Mouse (Mus musculus) intestine, embryonic 15.5 days (tissue): Measurements from ENCODE around the gene Rnf38. TPM values are rescaled to one million over a fixed set of nuclear protein-coding genes. Genes with fewer than 3 reads are reported as not detected.

ENCODE experiments used
- ATAC-seq: fragments of 200-750 bp; cut with Nextera tagmentation; 2 replicates; pipeline ENCODE4 v1.8.0; 2017; ENCODE audit warnings: moderate TSS enrichment, moderate library complexity
- H3K27ac ChIP-seq: fragments of 300-500 bp; sonication (generic); 2 replicates; pipeline ENCODE4 v1.5.1; 2015; ENCODE audit warnings: mild to moderate bottlenecking, inconsistent platforms
- H3K27me3 ChIP-seq: fragments of 300-500 bp; sonication (generic); replicated peaks from 2 replicates; pipeline ENCODE4 v1.6.1; 2015; ENCODE audit warnings: inconsistent platforms
- H3K36me3 ChIP-seq: fragments of 300-500 bp; sonication (generic); 2 replicates; pipeline ENCODE4 v1.6.1; 2015; ENCODE audit warnings: inconsistent platforms
- H3K4me1 ChIP-seq: fragments of 300-500 bp; sonication (generic); replicated peaks from 2 replicates; pipeline ENCODE4 v1.6.1; 2015; ENCODE audit warnings: inconsistent platforms
- H3K4me2 ChIP-seq: fragments of 300-500 bp; sonication (generic); replicated peaks from 2 replicates; pipeline ENCODE4 v1.6.1; 2015; ENCODE audit warnings: mild to moderate bottlenecking, inconsistent platforms
- H3K4me3 ChIP-seq: fragments of 300-500 bp; sonication (generic); replicated peaks from 2 replicates; pipeline ENCODE4 v1.5.1; 2015; ENCODE audit warnings: inconsistent platforms
- H3K9ac ChIP-seq: fragments of 300-500 bp; sonication (generic); 2 replicates; pipeline ENCODE4 v1.6.1; 2015; ENCODE audit warnings: inconsistent platforms
- H3K9me3 ChIP-seq: fragments of 300-500 bp; sonication (generic); 2 replicates; pipeline ENCODE4 v1.6.1; 2016; ENCODE audit warnings: inconsistent platforms
- WGBS: fragments of 180-500 bp; shearing (Covaris S2); methylation state at CpG from one replicate; pipeline ENCODE4 v1.1.7; 2015; 5-methylcytosine and 5-hydroxymethylcytosine counted together
- polyA plus RNA-seq: library from polyadenylated mRNA; unstranded; fragments of >200 nt; fragmentation: Nextera tagmentation; extraction: Ambion mirVana; gene quantifications from 2 replicates; pipeline ENCODE4 v1.2.1, GENCODE M21; 2015

Gene Rnf38
- polyA plus RNA-seq, 1 experiment from 2014 or later = 14.6 TPM

GRCm38 (mm10) chr4:44108297-44108696 is 125.3 kb downstream of the Rnf38 start:
- H3K27me3 ChIP-seq = no peaks in the 10 kb centered on the region
- H3K36me3 ChIP-seq = no peaks in the 10 kb centered on the region
- 84% methylated on average over 6 of the region's 6 CpGs for WGBS
- ATAC-seq = no peak
- no peaks in the 10 kb centered on the region for H3K9me3 ChIP-seq
- no peak overlapping the region for H3K4me2 ChIP-seq
- peaks cover 33% of the 10 kb centered on the region for H3K4me1 ChIP-seq
- no peak overlapping the region for H3K27ac ChIP-seq
- H3K9ac ChIP-seq = no peak overlapping the region
- no peak overlapping the region for H3K4me3 ChIP-seq

GRCm38 (mm10) chr4:44107339-44107738 is 126.2 kb downstream of the Rnf38 start:
- H3K4me2 ChIP-seq = peak overlapping the region; percentile 52; the same call in 1 of the 2 replicates
- H3K27ac ChIP-seq = 0 out of 2 replicates have a peak overlapping the region, but pooled peaks have one; percentile 62
- 33% methylated on average over 6 of the region's 6 CpGs for WGBS
- no peaks in the 10 kb centered on the region for H3K9me3 ChIP-seq
- no peak overlapping the region for H3K9ac ChIP-seq
- H3K4me1 ChIP-seq = peaks cover 30% of the 10 kb centered on the region; the same call in 1 of the 2 replicates
- no peaks in the 10 kb centered on the region for H3K27me3 ChIP-seq
- no peak overlapping the region for H3K4me3 ChIP-seq
- H3K36me3 ChIP-seq = no peaks in the 10 kb centered on the region
- ATAC-seq = no peak

- H3K27ac ChIP-seq = peak overlapping the region; percentile 62; the same call in 1 of the 2 replicates
- H3K4me2 ChIP-seq = peak overlapping the region; percentile 52
- H3K27me3 ChIP-seq = no peaks in the 10 kb centered on the region
- H3K9me3 ChIP-seq = no peaks in the 10 kb centered on the region
- H3K9ac ChIP-seq = no peak overlapping the region
- H3K4me3 ChIP-seq = peak overlapping the region; percentile 22
- WGBS = 25% methylated on average over 18 of the region's 18 CpGs
- H3K36me3 ChIP-seq = no peaks in the 10 kb centered on the region
- ATAC-seq = peak; percentile 26; the same call in 1 of the 2 replicates
- peaks cover 30% of the 10 kb centered on the region; the same call in 1 of the 2 replicates for H3K4me1 ChIP-seq
Observed at GRCm38 (mm10) chr4:44106297-44106821, 127.2 kb downstream of the Rnf38 start.

- Histone ChIP-seq H3K4me3 (no peak overlapping the region), H3K4me1 (peaks cover 30% of the 10 kb centered on the region; the same call in 1 of the 2 replicates), H3K9ac (no peak overlapping the region), H3K36me3 (no peaks in the 10 kb centered on the region), H3K9me3 (no peaks in the 10 kb centered on the region), H3K27me3 (no peaks in the 10 kb centered on the region), H3K4me2 (no peak overlapping the region), H3K27ac (peak overlapping the region; percentile 5; the same call in 1 of the 2 replicates)
- no peak for ATAC-seq
- WGBS = 35% methylated on average over 8 of the region's 8 CpGs
Observed at GRCm38 (mm10) chr4:44104195-44104917, 129.2 kb downstream of the Rnf38 start.

- Histone ChIP-seq H3K4me2 (no peak overlapping the region), H3K4me3 (no peak overlapping the region), H3K36me3 (no peaks in the 10 kb centered on the region), H3K9me3 (no peaks in the 10 kb centered on the region), H3K27me3 (no peaks in the 10 kb centered on the region), H3K27ac (no peak overlapping the region), H3K4me1 (peaks cover 30% of the 10 kb centered on the region; the same call in 1 of the 2 replicates), H3K9ac (no peak overlapping the region)
- 60% methylated on average over 8 of the region's 8 CpGs for WGBS
- peak; percentile 39 for ATAC-seq
Observed at GRCm38 (mm10) chr4:44103620-44104019, 130.0 kb downstream of the Rnf38 start.

GRCm38 (mm10) chr4:44097576-44098335 is 135.8 kb downstream of the Rnf38 start:
- Histone ChIP-seq H3K27ac (no peak overlapping the region), H3K4me1 (peaks cover 3% of the 10 kb centered on the region; the same call in 1 of the 2 replicates), H3K4me2 (no peak overlapping the region), H3K4me3 (no peak overlapping the region), H3K36me3 (no peaks in the 10 kb centered on the region), H3K27me3 (no peaks in the 10 kb centered on the region), H3K9me3 (no peaks in the 10 kb centered on the region), H3K9ac (no peak overlapping the region)
- ATAC-seq = no peak
- WGBS = 32% methylated on average over 11 of the region's 11 CpGs

- Histone ChIP-seq H3K4me3 (no peak overlapping the region), H3K9me3 (no peaks in the 10 kb centered on the region), H3K9ac (no peak overlapping the region), H3K27ac (no peak overlapping the region), H3K4me2 (no peak overlapping the region), H3K27me3 (no peaks in the 10 kb centered on the region), H3K4me1 (peaks cover 3% of the 10 kb centered on the region; the same call in 1 of the 2 replicates), H3K36me3 (no peaks in the 10 kb centered on the region)
- 72% methylated on average over 4 of the region's 4 CpGs for WGBS
- ATAC-seq = no peak
Observed at GRCm38 (mm10) chr4:44094475-44094874, 139.1 kb downstream of the Rnf38 start.

GRCm38 (mm10) chr4:44092359-44092758 is 141.2 kb downstream of the Rnf38 start:
- Histone ChIP-seq H3K9ac (no peak overlapping the region), H3K4me3 (no peak overlapping the region), H3K4me2 (no peak overlapping the region), H3K4me1 (no peaks in the 10 kb centered on the region), H3K9me3 (no peaks in the 10 kb centered on the region), H3K27ac (no peak overlapping the region), H3K27me3 (no peaks in the 10 kb centered on the region), H3K36me3 (no peaks in the 10 kb centered on the region)
- no peak; the same call in 1 of the 2 replicates for ATAC-seq
- 76% methylated on average over 11 of the region's 11 CpGs for WGBS

GRCm38 (mm10) chr4:44085566-44085965 is 148.0 kb downstream of the Rnf38 start:
- Histone ChIP-seq H3K9ac (no peak overlapping the region), H3K9me3 (no peaks in the 10 kb centered on the region), H3K4me3 (no peak overlapping the region), H3K27me3 (no peaks in the 10 kb centered on the region), H3K36me3 (no peaks in the 10 kb centered on the region), H3K27ac (no peak overlapping the region), H3K4me1 (peaks cover 7% of the 10 kb centered on the region; the same call in 1 of the 2 replicates), H3K4me2 (no peak overlapping the region)
- ATAC-seq = no peak
- WGBS = 94% methylated on average over 3 of the region's 3 CpGs

GRCm38 (mm10) chr4:44084602-44085325 is 148.8 kb downstream of the Rnf38 start:
- peak; percentile 84 for ATAC-seq
- Histone ChIP-seq H3K9me3 (no peaks in the 10 kb centered on the region), H3K27ac (no peak overlapping the region), H3K9ac (no peak overlapping the region), H3K4me1 (peaks cover 7% of the 10 kb centered on the region; the same call in 1 of the 2 replicates), H3K4me3 (no peak overlapping the region), H3K4me2 (peak overlapping the region; percentile 45), H3K27me3 (no peaks in the 10 kb centered on the region), H3K36me3 (no peaks in the 10 kb centered on the region)
- 66% methylated on average over 13 of the region's 13 CpGs for WGBS

GRCm38 (mm10) chr4:44083945-44084344 is 149.6 kb downstream of the Rnf38 start, which contains the start of gene Gne:
Gene Gne (minus strand): TSS chr4:44084177.
- WGBS = 11% methylated on average over 11 of the region's 11 CpGs
- no peak within 1 kb of the TSS for H3K27ac ChIP-seq
- peak within 1 kb of the TSS; percentile 11; the same call in 1 of the 2 replicates for H3K4me3 ChIP-seq
- no peaks in the 10 kb centered on the region for H3K27me3 ChIP-seq
- H3K4me2 ChIP-seq = peak within 1 kb of the TSS; percentile 45
- no peak within 1 kb of the TSS for H3K9ac ChIP-seq
- no peaks in the 10 kb centered on the region for H3K9me3 ChIP-seq
- ATAC-seq = peak; percentile 57
- H3K4me1 ChIP-seq = peaks cover 7% of the 10 kb centered on the region; the same call in 1 of the 2 replicates
- no peaks in the 10 kb centered on the region for H3K36me3 ChIP-seq
